Mouse (Mus musculus): Measurements from ENCODE around the gene Mmab.
A peak's percentile ranks its signal among the peaks of the same experiment; 100 is the strongest.

The Mmab gene

GRCm38 (mm10) chr5:114428621-114429020, 15.2 kb downstream of the Mmab start:
- peak in 1 of 2 experiments; percentile 18 for DNase-seq

DNA sequence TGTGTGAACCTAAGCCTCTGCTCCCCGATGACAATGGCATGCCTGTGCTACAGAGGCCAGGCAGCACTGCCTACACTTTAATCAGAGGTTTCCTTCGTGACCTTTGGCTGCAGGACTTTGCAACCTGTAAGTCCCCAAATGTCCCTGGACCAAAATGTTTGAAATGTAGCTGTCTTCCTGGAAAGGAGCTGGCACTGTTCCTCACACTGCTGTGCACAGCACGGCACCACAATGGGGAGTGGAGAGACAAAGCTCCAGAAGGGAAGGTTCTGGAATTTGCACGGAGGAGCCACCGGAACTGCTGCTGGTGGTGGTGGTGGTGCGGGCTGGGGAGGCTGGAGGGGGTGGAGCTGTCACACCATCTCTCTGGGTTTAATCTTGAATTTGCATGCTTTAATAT, 17.1 kb downstream of the Mmab start:
- DNase-seq, result no peak

- DNase-seq, result no peak
These were observed 19.9 kb downstream of the Mmab start for GRCm38 (mm10) chr5:114423961-114424360.

- no peak for DNase-seq
These were observed 21.3 kb downstream of the Mmab start for GRCm38 (mm10) chr5:114422591-114422990.

DNA sequence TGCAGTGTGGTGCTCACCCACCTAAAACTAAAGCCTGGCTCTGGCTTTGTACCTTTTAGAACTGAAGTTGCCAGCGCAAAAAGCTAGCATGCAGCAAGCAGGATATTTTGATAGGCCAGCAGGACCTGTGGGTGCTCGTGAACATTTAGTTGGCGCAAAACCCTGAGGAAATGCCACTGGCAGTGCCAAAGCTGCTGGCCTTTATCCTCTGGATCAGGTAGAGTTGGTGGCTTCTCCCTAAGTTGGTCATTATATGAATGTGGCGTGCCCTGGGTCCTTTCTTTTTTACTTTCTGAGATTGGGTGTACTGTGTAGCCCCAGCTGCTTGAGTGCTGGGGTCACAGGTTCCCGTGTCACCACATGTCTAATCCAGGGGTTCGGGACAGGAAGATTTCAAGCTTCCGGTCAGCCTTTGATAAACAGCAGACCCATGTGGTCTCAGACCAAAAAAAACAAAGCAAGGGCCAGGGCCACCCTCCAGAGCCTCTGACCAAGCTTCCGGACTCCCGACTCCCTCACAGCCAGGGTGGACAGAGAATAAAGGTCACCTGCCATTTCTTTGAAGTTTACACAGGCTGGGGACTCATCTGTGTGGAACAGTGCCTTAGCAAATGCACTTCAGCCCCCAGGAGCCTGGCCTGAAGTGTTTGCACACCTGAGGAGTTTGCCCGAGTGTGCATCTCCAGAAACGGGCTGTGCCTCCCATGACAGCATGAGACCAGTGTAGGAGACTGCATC, 22.1 kb downstream of the Mmab start:
- DNase-seq, result no peak

GRCm38 (mm10) chr5:114418541-114418940, 25.3 kb downstream of the Mmab start:
- DNase-seq, result peak; percentile 55 to 62

DNA sequence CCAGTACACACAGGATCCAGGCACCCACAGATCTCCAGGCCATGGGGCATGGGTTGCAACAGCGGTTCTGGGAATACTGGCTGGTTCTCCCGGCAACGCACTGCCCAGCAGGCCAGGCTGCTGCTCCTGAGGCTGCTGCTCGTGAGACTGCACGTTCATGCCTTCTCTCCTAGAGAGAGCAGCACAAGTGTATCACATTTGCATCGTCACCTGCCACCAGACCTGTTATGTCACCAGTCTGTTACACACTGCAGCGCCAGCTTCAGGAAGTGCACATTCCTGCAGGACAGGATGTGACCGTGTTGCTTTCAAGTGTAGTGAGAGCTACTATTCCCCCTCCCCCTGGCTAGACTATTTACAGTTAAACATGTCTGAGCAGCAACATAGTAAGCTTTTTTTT, 27.0 kb downstream of the Mmab start:
- DNase-seq, result no peak

- DNase-seq, result no peak
These were observed 28.3 kb downstream of the Mmab start for GRCm38 (mm10) chr5:114415606-114416005.

- peak; percentile 24 to 44 for DNase-seq
These were observed 30.7 kb downstream of the Mmab start for GRCm38 (mm10) chr5:114413067-114413735.

GRCm38 (mm10) chr5:114412361-114412998, 31.4 kb downstream of the Mmab start:
- DNase-seq, result no peak

GRCm38 (mm10) chr5:114410429-114410828, 33.4 kb downstream of the Mmab start:
- no peak for DNase-seq

DNA sequence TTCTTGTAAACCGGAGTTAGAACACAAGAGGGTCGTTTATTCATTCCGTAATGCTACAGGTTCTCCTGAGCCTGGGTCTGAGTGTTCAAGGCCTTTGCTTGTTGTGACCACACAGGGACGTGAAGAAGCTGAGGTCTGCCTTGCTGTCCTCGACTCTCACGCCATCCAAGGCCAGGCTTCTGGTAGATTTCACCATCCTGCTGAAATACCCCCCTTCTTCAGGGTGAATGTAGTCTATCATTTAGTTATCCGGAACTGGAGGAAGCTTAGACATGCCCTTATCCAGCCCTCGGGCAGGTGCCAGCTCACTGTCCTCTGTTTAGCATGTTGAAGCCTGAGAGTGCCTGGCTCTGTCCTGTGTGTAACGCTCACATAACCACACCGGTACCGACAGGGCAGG, 35.0 kb downstream of the Mmab start:
- no peak for DNase-seq

- DNase-seq, result no peak
These were observed 36.0 kb downstream of the Mmab start for GRCm38 (mm10) chr5:114407810-114408209.

- no peak for DNase-seq
These were observed 36.6 kb downstream of the Mmab start for GRCm38 (mm10) chr5:114407269-114407668.

- no peak for DNase-seq
These were observed 37.3 kb downstream of the Mmab start for GRCm38 (mm10) chr5:114406592-114406991.

DNA sequence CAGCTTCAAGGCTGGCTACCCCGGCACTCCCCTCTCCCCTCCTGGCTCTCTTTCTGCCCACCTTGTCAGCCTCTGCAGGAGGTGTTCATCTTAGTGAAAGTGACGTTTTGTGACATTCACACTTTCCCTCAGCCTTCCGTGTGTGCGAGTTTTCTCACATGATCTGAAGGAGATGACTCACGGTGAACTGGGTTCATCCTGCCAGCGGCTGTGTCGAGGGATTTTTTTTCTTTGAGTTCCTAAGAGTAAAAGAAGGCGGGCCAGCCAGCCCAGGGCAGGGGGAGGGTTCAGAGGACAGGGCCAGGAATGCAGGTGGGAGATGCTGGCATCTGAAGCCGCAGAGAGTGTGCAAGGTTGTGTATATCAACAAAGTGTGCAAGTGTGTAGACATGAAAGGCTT, 50.7 kb downstream of the Mmab start:
- DNase-seq, result peak in 1 of 2 experiments; percentile 21

- no peak for DNase-seq
These were observed 59.4 kb downstream of the Mmab start for GRCm38 (mm10) chr5:114384448-114384847.

DNA sequence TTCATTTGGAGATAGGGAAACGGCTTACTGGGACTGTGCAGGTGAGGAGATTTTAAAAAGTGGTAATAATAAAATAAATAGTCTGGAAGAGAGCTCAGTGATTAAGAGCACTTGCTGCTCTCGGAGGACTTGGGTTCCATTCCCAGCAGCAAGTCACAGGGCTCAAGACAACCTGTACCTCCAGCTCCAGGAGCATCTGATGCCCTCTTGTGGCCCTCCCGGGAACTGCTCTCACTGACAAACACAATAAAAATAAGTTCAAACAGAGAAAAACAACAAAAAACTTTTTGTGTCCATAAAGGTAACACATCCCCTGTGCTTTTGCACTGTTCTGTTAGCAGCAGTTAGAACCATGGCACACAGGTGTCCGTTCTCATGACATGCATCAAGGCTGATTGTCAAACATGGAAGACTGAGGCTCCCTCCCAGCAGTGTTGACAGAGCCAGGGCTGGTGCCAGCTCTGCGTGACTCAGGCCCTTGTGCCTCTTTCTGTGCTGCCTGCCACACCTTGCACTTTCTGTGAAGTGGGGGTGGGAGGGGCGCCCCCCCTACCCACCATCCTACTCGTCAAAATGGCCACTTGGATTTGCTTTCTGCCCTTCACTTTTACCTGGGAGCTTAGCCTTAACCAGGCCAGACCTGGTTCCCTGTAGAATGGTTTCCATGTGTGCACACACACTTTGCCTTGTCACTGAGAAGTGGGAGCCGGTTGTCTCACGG, 60.5 kb downstream of the Mmab start:
- peak; percentile 76 to 77 for DNase-seq

Measured in kidney, postnatal 4 days (tissue).